Mouse (Mus musculus) inflammation-experienced regulatory T-cells, adult 6 months (primary cell): Measurements from ENCODE around the gene Olfr1369-ps1. TPM values are rescaled to one million over a fixed set of nuclear protein-coding genes. Genes with fewer than 3 reads are reported as not detected.

Experiments
- polyA plus RNA-seq, 3 experiments: library from polyadenylated mRNA; unstranded; fragments of 100-300 nt; shearing (Covaris generic); gene quantifications; one replicate each; pipeline ENCODE4 v1.2.1; 2017

The Olfr1369-ps1 gene
- polyA plus RNA-seq, 3 experiments from 2014 or later: 0.13 to 0.27 TPM; not detected in 1

Other genes with a start within 250 kb of the Olfr1369-ps1 start
- gene Olfr1370, start 36.5 kb upstream of the Olfr1369-ps1 start, polyA plus RNA-seq: under 1 TPM in 1 of 3 experiments, not detected in 2; 0.26 TPM
- not detected for gene Olfr263, start 18.2 kb downstream of the Olfr1369-ps1 start, polyA plus RNA-seq
- gene Olfr1368, start 34.4 kb downstream of the Olfr1369-ps1 start, polyA plus RNA-seq: not detected
- 10 to 100 TPM; 16.0 to 17.3 (median 16.3) TPM for gene Trim27, start 68.0 kb downstream of the Olfr1369-ps1 start, polyA plus RNA-seq
- not detected for gene Gpx5, start 181.2 kb downstream of the Olfr1369-ps1 start, polyA plus RNA-seq
- gene Gpx6, start 200.6 kb downstream of the Olfr1369-ps1 start, polyA plus RNA-seq: not detected
- gene Olfr1367, start 235.4 kb downstream of the Olfr1369-ps1 start, polyA plus RNA-seq: not detected